Comparison of ENCODE assay signal across 8 mouse cellular contexts in genomic region chr1:90153099-90153744, GRCm38 (mm10). TPM values are rescaled to one million over a fixed set of nuclear protein-coding genes. Genes with fewer than 3 reads are reported as not detected.
A peak's percentile ranks its signal among the peaks of the same experiment; 100 is the strongest.
DNase-seq lines count a peak whose midpoint lies in the region; ATAC-seq and TF ChIP-seq lines count a peak whose summit lies in the region.

Gene Iqca (minus strand): TSS chr1:90153401.

- 2% methylated on average over 18 of the region's 18 CpGs for WGBS in hindbrain, postnatal 0 days

- peaks cover 14% of the 10 kb centered on the region for H3K4me1 ChIP-seq in hindbrain, postnatal 0 days (ENCODE audit: insufficient read depth, low read length)

- H3K4me3 ChIP-seq in hindbrain, postnatal 0 days (ENCODE audit: low read length), result 0 out of 2 replicates have a peak within 1 kb of the TSS, but pooled peaks have one; percentile 15

- DNase-seq in NIH3T3 (ENCODE audit: low read depth), result peak; percentile 44
- DNase-seq in embryo, embryonic 10.5 days (ENCODE audit: low spot score), result peak; percentile 94
- peak; percentile 72 for DNase-seq in gastrocnemius, postnatal 14 days
- peak; percentile 85 for DNase-seq in hindbrain, postnatal 0 days (ENCODE audit: low spot score)
- DNase-seq in left cerebral cortex, adult 11 months (ENCODE audit: low spot score), result peak; percentile 39
- DNase-seq in lung, postnatal 36 days, result peak; percentile 85
- DNase-seq in right cerebral cortex, postnatal 25 days, result peak; percentile 77
- peak; percentile 64 to 83 for DNase-seq in urinary bladder, postnatal 4 days (ENCODE audit: low spot score in 2 of 2)

- no peak within 1 kb of the TSS; the same call in 1 of the 2 replicates for H3K9ac ChIP-seq in hindbrain, postnatal 0 days (replicated peaks; ENCODE audit: low read length)

- no peaks in the 10 kb centered on the region for H3K27me3 ChIP-seq in hindbrain, postnatal 0 days (ENCODE audit: insufficient read depth, low read length)

- H3K4me2 ChIP-seq in hindbrain, postnatal 0 days (ENCODE audit: low read depth, low read length), result peak within 1 kb of the TSS; percentile 50

- no peaks in the 10 kb centered on the region for H3K9me3 ChIP-seq in hindbrain, postnatal 0 days (ENCODE audit: low read length)

- H3K27ac ChIP-seq in hindbrain, postnatal 0 days, result peak within 1 kb of the TSS; percentile 22; the same call in 1 of the 2 replicates

- peak; percentile 95 for ATAC-seq in hindbrain, postnatal 0 days

- peak; percentile 41 for TF ChIP-seq CTCF in hindbrain, postnatal 0 days (IDR thresholded peaks at IDR 0.05; ENCODE audit: low read depth)

- H3K36me3 ChIP-seq in hindbrain, postnatal 0 days (ENCODE audit: insufficient read depth, low read length), result no peaks in the 10 kb centered on the region

- intact Hi-C loops in gastrocnemius, postnatal 14 days (cut with DNase I; ENCODE audit: low total_unique reads), result no loop called here

RNA-seq across cellular contexts. Expression of gene Iqca, which starts in this region (rescaled TPM):
- total RNA-seq in gastrocnemius, postnatal 14 days (2021), result under 1 TPM in 1 of 2 experiments, not detected in 1; 0.16 TPM
- total RNA-seq in hindbrain, postnatal 0 days (2014; rRNA removed), result 0.58 and 1.8 TPM in 2 replicates
- 0.71 and 1.2 TPM in 2 replicates for polyA plus RNA-seq in hindbrain, postnatal 0 days (2015; fragmentation: Nextera tagmentation; extraction: Ambion mirVana)

Comparison
In these comparisons a context has a peak if more than half of its experiments do, and no peak if none do; other contexts are left out.
1. Peak in every context shown above with its lines: DNase-seq, ATAC-seq, H3K4me3 ChIP-seq and H3K27ac ChIP-seq.
2. Peak in DNase-seq in gastrocnemius, postnatal 14 days; RNA of the gene not detected or under 1 TPM.
3. DNase-seq: peak in every context shown above with its lines; median percentile 94 in embryo, embryonic 10.5 days; 85 in hindbrain, postnatal 0 days; 85 in lung, postnatal 36 days; 77 in right cerebral cortex, postnatal 25 days; 74 in urinary bladder, postnatal 4 days; 72 in gastrocnemius, postnatal 14 days; 44 in NIH3T3; 39 in left cerebral cortex, adult 11 months.